Mouse (Mus musculus): ENCODE data around the gene Gpatch2l. TPM values are rescaled to one million over a fixed set of nuclear protein-coding genes. Genes with fewer than 3 reads are reported as not detected.

Gene Gpatch2l
- polyA plus RNA-seq, 1 experiment from 2014 or later: 16.7 TPM

- DNase-seq (ENCODE audit: low spot score, missing footprints): no peak
- no peak overlapping the region for H3K27ac ChIP-seq (ENCODE audit: low read depth, low read length)
- H3K9me3 ChIP-seq (ENCODE audit: control insufficient read depth, low read length): no peaks in the 10 kb centered on the region
Measured at GRCm38 (mm10) chr12:86305635-86306243, 64.1 kb downstream of the Gpatch2l start.

GRCm38 (mm10) chr12:86309474-86309873, 67.8 kb downstream of the Gpatch2l start:
- no peak overlapping the region for H3K27ac ChIP-seq (ENCODE audit: low read depth, low read length)
- 85% methylated on average over 10 of the region's 10 CpGs for WGBS
- no peak for ATAC-seq (ENCODE audit: low FRiP score)

More at GRCm38 (mm10) chr12:86305635-86306243, 64.1 kb downstream of the Gpatch2l start:
- no peak overlapping the region for H3K9ac ChIP-seq (ENCODE audit: low read length)
- H3K27me3 ChIP-seq (ENCODE audit: control insufficient read depth, insufficient read depth, low read length): no peaks in the 10 kb centered on the region
- H3K4me1 ChIP-seq (ENCODE audit: control insufficient read depth, insufficient read depth, low read length): no peaks in the 10 kb centered on the region
- no peak for ATAC-seq (ENCODE audit: low FRiP score)
- peak overlapping the region; percentile 33; the same call in 1 of the 2 replicates for H3K4me2 ChIP-seq
- WGBS: 16% methylated on average over 15 of the region's 15 CpGs
- no peaks in the 10 kb centered on the region for H3K36me3 ChIP-seq (ENCODE audit: control insufficient read depth, insufficient read depth, low read length)
- H3K4me3 ChIP-seq (ENCODE audit: low read depth, low read length): no peak overlapping the region

GRCm38 (mm10) chr12:86309902-86310301, 68.2 kb downstream of the Gpatch2l start:
- no peaks in the 10 kb centered on the region for H3K27me3 ChIP-seq (ENCODE audit: control insufficient read depth, insufficient read depth, low read length)
- H3K36me3 ChIP-seq (ENCODE audit: control insufficient read depth, insufficient read depth, low read length): no peaks in the 10 kb centered on the region
- H3K4me2 ChIP-seq: no peak overlapping the region
- no peak for DNase-seq (ENCODE audit: low spot score, missing footprints)
- H3K9me3 ChIP-seq (ENCODE audit: control insufficient read depth, low read length): no peaks in the 10 kb centered on the region
- no peak overlapping the region for H3K27ac ChIP-seq (ENCODE audit: low read depth, low read length)
- no peak overlapping the region for H3K9ac ChIP-seq (ENCODE audit: low read length)
- WGBS: 93% methylated on average over 4 of the region's 4 CpGs
- no peak overlapping the region for H3K4me3 ChIP-seq (ENCODE audit: low read depth, low read length)
- no peak for ATAC-seq (ENCODE audit: low FRiP score)
- H3K4me1 ChIP-seq (ENCODE audit: control insufficient read depth, insufficient read depth, low read length): no peaks in the 10 kb centered on the region

More at GRCm38 (mm10) chr12:86309474-86309873, 67.8 kb downstream of the Gpatch2l start:
- DNase-seq (ENCODE audit: low spot score, missing footprints): no peak
- no peak overlapping the region for H3K9ac ChIP-seq (ENCODE audit: low read length)
- no peaks in the 10 kb centered on the region for H3K36me3 ChIP-seq (ENCODE audit: control insufficient read depth, insufficient read depth, low read length)
- no peak overlapping the region for H3K4me2 ChIP-seq
- H3K4me1 ChIP-seq (ENCODE audit: control insufficient read depth, insufficient read depth, low read length): no peaks in the 10 kb centered on the region
- no peaks in the 10 kb centered on the region for H3K27me3 ChIP-seq (ENCODE audit: control insufficient read depth, insufficient read depth, low read length)
- no peak overlapping the region for H3K4me3 ChIP-seq (ENCODE audit: low read depth, low read length)
- no peaks in the 10 kb centered on the region for H3K9me3 ChIP-seq (ENCODE audit: control insufficient read depth, low read length)

GRCm38 (mm10) chr12:86320629-86321028, 79.0 kb downstream of the Gpatch2l start:
- Histone ChIP-seq H3K27me3 (ENCODE audit: control insufficient read depth, insufficient read depth, low read length) (no peaks in the 10 kb centered on the region; the same call in 1 of the 2 replicates), H3K4me2 (no peak overlapping the region), H3K4me1 (ENCODE audit: control insufficient read depth, insufficient read depth, low read length) (peaks cover 5% of the 10 kb centered on the region; the same call in 1 of the 2 replicates), H3K9ac (ENCODE audit: low read length) (no peak overlapping the region), H3K27ac (ENCODE audit: low read depth, low read length) (no peak overlapping the region), H3K36me3 (ENCODE audit: control insufficient read depth, insufficient read depth, low read length) (no peaks in the 10 kb centered on the region), H3K4me3 (ENCODE audit: low read depth, low read length) (no peak overlapping the region), H3K9me3 (ENCODE audit: control insufficient read depth, low read length) (no peaks in the 10 kb centered on the region)
- DNase-seq (ENCODE audit: low spot score, missing footprints): peak; percentile 84
- no peak for ATAC-seq (ENCODE audit: low FRiP score)
- 18% methylated on average over 12 of the region's 12 CpGs for WGBS

- H3K4me2 ChIP-seq: no peak overlapping the region
Measured at GRCm38 (mm10) chr12:86324297-86324696, 82.6 kb downstream of the Gpatch2l start.

GRCm38 (mm10) chr12:86329813-86330212, 88.2 kb downstream of the Gpatch2l start:
- Histone ChIP-seq H3K4me1 (ENCODE audit: control insufficient read depth, insufficient read depth, low read length) (peaks cover 4% of the 10 kb centered on the region; the same call in 1 of the 2 replicates), H3K4me3 (ENCODE audit: low read depth, low read length) (no peak overlapping the region), H3K9me3 (ENCODE audit: control insufficient read depth, low read length) (no peaks in the 10 kb centered on the region), H3K4me2 (no peak overlapping the region), H3K9ac (ENCODE audit: low read length) (no peak overlapping the region), H3K36me3 (ENCODE audit: control insufficient read depth, insufficient read depth, low read length) (no peaks in the 10 kb centered on the region), H3K27ac (ENCODE audit: low read depth, low read length) (no peak overlapping the region), H3K27me3 (ENCODE audit: control insufficient read depth, insufficient read depth, low read length) (no peaks in the 10 kb centered on the region)
- 59% methylated on average over 4 of the region's 4 CpGs for WGBS
- ATAC-seq (ENCODE audit: low FRiP score) (no peak), DNase-seq (ENCODE audit: low spot score, missing footprints) (peak; percentile 65)

More at GRCm38 (mm10) chr12:86324297-86324696, 82.6 kb downstream of the Gpatch2l start:
- Histone ChIP-seq H3K27me3 (ENCODE audit: control insufficient read depth, insufficient read depth, low read length) (no peaks in the 10 kb centered on the region; the same call in 1 of the 2 replicates), H3K27ac (ENCODE audit: low read depth, low read length) (no peak overlapping the region), H3K36me3 (ENCODE audit: control insufficient read depth, insufficient read depth, low read length) (no peaks in the 10 kb centered on the region), H3K4me3 (ENCODE audit: low read depth, low read length) (no peak overlapping the region), H3K4me1 (ENCODE audit: control insufficient read depth, insufficient read depth, low read length) (peaks cover 5% of the 10 kb centered on the region; the same call in 1 of the 2 replicates), H3K9ac (ENCODE audit: low read length) (no peak overlapping the region), H3K9me3 (ENCODE audit: control insufficient read depth, low read length) (no peaks in the 10 kb centered on the region)
- DNase-seq (ENCODE audit: low spot score, missing footprints) (peak; percentile 78), ATAC-seq (ENCODE audit: low FRiP score) (no peak)
- 35% methylated on average over 3 of the region's 3 CpGs for WGBS

GRCm38 (mm10) chr12:86330684-86331083, 89.0 kb downstream of the Gpatch2l start:
- Histone ChIP-seq H3K4me1 (ENCODE audit: control insufficient read depth, insufficient read depth, low read length) (peaks cover 4% of the 10 kb centered on the region; the same call in 1 of the 2 replicates), H3K4me2 (no peak overlapping the region), H3K9ac (ENCODE audit: low read length) (no peak overlapping the region), H3K9me3 (ENCODE audit: control insufficient read depth, low read length) (no peaks in the 10 kb centered on the region), H3K27ac (ENCODE audit: low read depth, low read length) (no peak overlapping the region), H3K36me3 (ENCODE audit: control insufficient read depth, insufficient read depth, low read length) (no peaks in the 10 kb centered on the region), H3K4me3 (ENCODE audit: low read depth, low read length) (no peak overlapping the region), H3K27me3 (ENCODE audit: control insufficient read depth, insufficient read depth, low read length) (no peaks in the 10 kb centered on the region)
- ATAC-seq (ENCODE audit: low FRiP score) (no peak), DNase-seq (ENCODE audit: low spot score, missing footprints) (no peak)
- WGBS: 83% methylated on average over 9 of the region's 9 CpGs

GRCm38 (mm10) chr12:86331248-86331647, 89.6 kb downstream of the Gpatch2l start:
- Histone ChIP-seq H3K36me3 (ENCODE audit: control insufficient read depth, insufficient read depth, low read length) (no peaks in the 10 kb centered on the region), H3K9ac (ENCODE audit: low read length) (no peak overlapping the region), H3K9me3 (ENCODE audit: control insufficient read depth, low read length) (no peaks in the 10 kb centered on the region; the same call in 1 of the 2 replicates), H3K27me3 (ENCODE audit: control insufficient read depth, insufficient read depth, low read length) (no peaks in the 10 kb centered on the region), H3K4me2 (no peak overlapping the region), H3K4me1 (ENCODE audit: control insufficient read depth, insufficient read depth, low read length) (peaks cover 4% of the 10 kb centered on the region; the same call in 1 of the 2 replicates), H3K4me3 (ENCODE audit: low read depth, low read length) (no peak overlapping the region), H3K27ac (ENCODE audit: low read depth, low read length) (no peak overlapping the region)
- WGBS: 57% methylated on average over 10 of the region's 10 CpGs
- DNase-seq (ENCODE audit: low spot score, missing footprints): peak; percentile 53
- no peak for ATAC-seq (ENCODE audit: low FRiP score)

GRCm38 (mm10) chr12:86336209-86336608, 94.6 kb downstream of the Gpatch2l start:
- 94% methylated on average over 3 of the region's 3 CpGs for WGBS
- Histone ChIP-seq H3K27ac (ENCODE audit: low read depth, low read length) (no peak overlapping the region), H3K4me2 (no peak overlapping the region), H3K4me1 (ENCODE audit: control insufficient read depth, insufficient read depth, low read length) (no peaks in the 10 kb centered on the region), H3K9me3 (ENCODE audit: control insufficient read depth, low read length) (no peaks in the 10 kb centered on the region; the same call in 1 of the 2 replicates), H3K9ac (ENCODE audit: low read length) (no peak overlapping the region), H3K4me3 (ENCODE audit: low read depth, low read length) (no peak overlapping the region), H3K36me3 (ENCODE audit: control insufficient read depth, insufficient read depth, low read length) (no peaks in the 10 kb centered on the region), H3K27me3 (ENCODE audit: control insufficient read depth, insufficient read depth, low read length) (no peaks in the 10 kb centered on the region)
- no peak for DNase-seq (ENCODE audit: low spot score, missing footprints)
- ATAC-seq (ENCODE audit: low FRiP score): no peak

Data from midbrain, embryonic 11.5 days (tissue).